Mouse (Mus musculus) cerebellum, postnatal 4 days (tissue): ENCODE data around the gene Rbm42.

Source experiments
- DNase-seq, 2 experiments: peaks; one replicate each; pipeline ENCODE4 v3.0.0; 2022; ENCODE audit warnings: low spot score in 2 of 2, mixed read lengths in 1 of 2

Rbm42 gene

DNA sequence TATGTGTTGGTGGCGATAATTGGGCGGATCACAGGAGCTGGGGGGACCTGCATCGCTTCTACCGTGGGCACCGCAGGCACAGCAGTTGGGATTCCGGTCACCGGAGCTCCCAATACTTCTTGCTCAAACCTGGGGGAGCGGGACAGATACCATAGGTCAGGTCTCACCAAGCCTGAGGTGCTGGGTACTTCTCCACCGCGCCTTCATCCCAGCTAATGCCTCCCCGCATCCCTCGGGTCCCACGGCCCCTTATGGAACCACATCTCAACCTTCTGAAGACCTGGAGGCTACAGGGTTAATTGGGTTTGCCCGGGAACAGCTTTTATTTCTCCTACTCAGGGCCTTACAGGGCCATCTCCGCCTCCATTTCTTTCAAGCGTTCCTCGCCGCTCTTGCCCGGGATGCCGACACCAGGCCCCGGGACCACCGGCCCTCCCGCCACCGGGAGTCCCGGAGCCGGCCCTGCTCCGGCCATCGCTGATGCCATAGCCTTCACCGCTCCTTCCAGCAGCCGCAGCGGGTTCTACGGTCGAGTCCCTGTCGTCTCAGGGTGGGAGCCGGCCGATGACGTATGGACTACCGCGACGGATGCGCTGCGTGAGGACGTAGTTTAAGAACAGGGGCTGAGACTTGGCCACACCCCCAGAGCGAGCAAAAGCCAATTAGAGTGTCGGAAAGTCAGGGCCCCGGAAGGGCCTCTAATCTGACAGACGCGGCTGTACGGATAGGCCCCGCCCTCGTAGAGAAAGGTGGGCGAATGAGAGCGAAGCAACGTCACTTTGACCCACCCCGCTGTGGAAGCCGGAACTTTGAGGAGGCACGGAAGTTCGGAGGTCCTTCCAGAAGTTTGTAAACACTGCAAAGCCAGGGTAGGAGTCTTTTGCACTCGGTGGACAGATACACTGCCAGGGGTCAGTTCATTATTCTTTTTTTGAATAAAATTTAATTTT, at the start of gene Rbm42:
Gene Rbm42, minus strand, starts transcription at position 727 of the 950 bp plus-strand sequence.
- DNase-seq: peak; percentile 85 to 95

DNA sequence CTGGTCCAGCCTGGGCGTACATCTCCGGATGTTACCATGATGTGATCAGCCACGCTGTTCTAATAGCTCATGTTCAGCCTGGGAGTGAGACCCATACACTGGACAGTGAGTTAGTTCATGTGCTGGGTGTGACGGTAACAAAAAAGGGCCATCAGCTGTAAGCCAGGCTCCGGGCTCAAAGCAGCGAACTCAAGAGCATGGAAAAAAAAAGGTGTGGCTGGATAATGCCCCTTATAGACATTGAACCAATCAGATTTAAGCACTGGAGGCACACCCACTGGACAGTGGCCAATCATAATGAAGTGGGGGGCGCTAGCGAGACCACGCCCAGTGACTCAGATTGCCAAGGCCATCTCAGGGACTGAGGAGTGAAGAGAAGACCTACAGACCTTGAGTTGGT, 48.5 kb upstream of the Rbm42 start, which contains the start of gene 2200002J24Rik:
Gene 2200002J24Rik, plus strand, starts transcription at position 338 of the 400 bp plus-strand sequence.
- no peak for DNase-seq

DNA sequence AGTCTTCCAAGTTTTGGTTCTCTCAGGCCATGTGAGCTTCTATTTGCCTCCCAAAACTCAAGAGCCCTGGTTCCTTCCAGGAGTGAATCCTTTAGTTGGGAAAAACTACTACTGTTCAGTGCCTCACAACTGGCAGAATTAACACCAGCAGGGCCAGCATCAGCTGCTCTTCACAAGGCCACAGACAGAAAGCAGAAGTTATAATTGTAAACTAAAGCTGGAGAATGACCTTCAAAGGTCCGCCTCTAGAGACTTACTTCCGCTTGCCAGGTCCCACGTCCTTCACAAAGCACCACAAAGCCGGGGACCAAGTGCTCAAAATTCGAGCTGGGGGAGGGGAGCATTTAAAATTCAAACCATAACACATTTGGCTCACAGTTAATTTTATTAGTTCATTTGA, 48.0 kb upstream of the Rbm42 start:
- no peak for DNase-seq

DNA sequence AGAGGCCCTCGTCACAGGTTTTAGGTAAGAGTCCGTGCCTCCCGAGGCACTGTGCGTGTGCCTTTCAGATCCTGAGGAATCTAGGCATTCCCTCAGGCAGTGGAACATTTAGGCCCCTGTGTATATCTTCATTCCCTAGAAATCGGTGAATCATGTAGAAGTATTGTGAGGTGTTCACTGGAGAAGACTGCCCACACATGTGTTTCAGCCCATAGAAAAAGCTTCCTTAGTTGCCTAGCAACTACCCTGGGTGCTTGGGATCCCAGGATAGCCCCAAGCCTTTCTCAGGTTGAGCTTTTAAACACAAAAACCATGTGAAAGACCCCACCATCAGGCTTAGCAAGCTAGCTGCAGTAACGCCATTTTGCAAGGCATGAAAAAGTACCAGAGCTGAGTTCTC, 38.2 kb upstream of the Rbm42 start:
- no peak for DNase-seq

DNA sequence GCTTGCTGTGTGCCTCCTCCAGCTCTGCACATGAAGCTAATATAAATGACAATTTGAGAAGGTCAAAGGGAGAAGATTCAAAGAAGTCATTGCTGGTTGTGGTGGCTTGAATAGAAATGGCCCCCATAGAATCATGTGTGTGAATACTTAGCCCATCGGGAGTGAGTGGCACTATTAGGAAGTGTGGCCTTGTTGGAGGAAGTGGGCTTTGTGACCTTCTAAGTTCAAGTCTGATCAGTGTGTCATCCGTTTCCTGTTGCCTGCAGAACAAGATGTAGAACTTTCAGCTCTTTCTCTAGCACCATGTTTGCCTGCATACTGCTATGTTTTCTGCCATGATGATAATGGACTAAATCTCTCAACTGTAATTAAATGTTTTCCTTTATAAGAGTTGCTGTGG, 33.3 kb upstream of the Rbm42 start:
- no peak for DNase-seq

DNA sequence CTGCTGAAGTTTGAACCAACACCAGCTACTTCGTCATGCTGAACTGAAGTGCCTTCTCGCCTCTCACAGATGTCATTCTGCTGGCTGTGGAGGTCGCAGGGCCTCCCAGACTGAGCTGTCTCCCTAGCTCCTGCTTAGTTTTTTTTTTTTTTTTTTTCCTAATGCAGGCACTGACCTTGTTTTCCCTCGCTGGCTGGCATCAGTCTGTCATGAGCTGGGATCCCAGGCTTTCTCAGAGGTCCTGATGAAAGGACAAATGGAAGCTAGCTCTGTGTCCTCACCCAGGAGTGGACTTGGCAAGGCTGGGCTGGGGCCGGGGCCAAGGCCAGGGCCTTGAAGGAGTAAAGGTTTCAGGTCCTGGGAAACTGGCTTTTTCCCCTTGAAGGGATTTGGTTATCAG, 31.8 kb upstream of the Rbm42 start:
- no peak for DNase-seq

DNA sequence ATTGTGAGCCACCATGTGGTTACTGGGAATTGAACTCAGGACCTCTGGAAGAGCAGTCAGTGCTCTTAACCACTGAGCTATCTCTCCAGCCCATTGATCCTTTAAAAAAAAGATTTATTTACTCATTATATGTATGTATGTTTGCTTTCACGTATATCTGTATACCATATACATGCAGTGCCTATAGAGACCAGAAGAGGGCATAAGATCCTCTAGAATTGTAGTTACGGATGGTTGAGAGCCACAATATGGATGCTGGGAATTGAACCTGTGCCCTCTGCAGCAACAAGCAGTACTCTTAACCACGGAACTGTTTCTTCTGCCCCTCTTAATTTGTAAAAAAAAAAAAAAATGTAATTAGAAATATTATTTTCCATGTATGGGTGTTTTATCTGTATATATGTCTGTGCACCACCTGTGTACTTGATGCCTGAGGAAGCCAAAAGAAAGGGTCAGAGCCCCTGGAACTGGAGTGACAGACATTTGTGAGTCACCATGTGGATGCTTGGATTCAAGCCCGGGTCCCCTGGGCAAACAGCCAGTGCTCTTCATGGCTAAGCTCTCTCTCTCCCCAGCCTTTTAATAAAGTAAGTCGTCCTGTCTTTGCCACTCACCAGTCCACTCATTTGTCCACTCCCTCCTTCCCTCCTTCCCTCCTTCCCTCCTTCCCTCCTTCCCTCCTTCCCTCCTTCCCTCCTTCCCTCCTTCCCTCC, 28.3 kb upstream of the Rbm42 start:
- peak in 1 of 2 experiments; percentile 71 for DNase-seq

DNA sequence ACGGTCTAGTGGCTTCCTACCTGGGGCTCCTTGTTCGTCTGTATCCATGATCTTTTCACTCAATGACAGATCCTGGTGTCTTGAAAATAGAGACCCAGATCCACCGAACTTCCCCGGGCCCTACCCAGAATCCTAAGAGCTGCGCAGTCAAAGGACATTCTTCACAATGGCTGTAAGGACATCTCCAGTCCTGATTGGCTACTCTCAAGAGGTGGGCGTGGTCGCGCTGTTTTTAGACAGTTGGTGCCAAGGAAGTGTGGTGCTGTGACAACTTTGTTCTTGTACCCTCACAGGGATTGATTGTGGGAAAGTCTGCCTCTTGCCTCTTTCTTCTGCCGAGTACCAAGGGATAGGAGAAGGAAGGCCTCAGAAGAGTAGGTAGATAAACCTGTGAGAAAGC, 21.4 kb upstream of the Rbm42 start, which contains the start of gene Pmis2:
Gene Pmis2, minus strand, starts transcription at position 126 of the 400 bp plus-strand sequence.
- no peak for DNase-seq

DNA sequence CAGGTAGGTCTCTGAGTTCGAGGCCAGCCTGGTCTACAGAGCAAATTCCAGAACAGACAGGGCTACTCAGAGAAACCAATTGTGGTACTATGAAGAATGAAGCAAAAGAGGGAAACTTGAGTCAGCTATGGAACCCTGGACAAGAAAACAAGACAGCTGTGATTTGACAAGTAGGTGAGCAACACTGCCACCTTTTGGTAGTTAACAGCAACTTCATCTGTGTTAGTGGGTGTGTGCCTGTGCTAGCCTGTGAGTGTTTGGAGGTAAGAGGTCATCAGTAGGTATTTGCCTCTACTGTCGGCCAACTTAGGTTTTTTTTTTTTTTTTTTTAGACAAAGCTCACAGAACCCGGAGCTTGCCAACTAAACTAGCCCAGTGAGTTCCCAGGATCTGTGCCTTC, 19.1 kb upstream of the Rbm42 start:
- no peak for DNase-seq

DNA sequence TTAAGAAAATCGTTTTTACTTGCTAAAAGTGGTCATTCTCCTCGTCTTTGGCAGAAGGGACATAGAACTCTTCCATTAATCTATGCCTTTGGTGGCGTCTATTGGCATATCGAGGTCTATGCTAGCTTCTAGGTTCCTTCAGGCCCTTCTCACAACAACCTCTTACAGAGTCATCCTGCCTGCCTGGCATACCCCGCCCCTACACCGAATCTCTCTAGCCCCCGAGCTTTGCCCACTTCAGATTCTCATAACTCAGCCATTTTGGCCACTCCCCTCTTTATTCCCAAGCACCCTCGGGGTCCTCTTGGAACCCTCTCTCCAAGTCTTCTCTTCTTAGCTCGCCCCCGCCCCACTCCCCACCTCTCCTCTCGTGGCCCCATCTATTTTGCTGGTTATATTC, 15.2 kb upstream of the Rbm42 start:
- DNase-seq: peak in 1 of 2 experiments; percentile 12

DNA sequence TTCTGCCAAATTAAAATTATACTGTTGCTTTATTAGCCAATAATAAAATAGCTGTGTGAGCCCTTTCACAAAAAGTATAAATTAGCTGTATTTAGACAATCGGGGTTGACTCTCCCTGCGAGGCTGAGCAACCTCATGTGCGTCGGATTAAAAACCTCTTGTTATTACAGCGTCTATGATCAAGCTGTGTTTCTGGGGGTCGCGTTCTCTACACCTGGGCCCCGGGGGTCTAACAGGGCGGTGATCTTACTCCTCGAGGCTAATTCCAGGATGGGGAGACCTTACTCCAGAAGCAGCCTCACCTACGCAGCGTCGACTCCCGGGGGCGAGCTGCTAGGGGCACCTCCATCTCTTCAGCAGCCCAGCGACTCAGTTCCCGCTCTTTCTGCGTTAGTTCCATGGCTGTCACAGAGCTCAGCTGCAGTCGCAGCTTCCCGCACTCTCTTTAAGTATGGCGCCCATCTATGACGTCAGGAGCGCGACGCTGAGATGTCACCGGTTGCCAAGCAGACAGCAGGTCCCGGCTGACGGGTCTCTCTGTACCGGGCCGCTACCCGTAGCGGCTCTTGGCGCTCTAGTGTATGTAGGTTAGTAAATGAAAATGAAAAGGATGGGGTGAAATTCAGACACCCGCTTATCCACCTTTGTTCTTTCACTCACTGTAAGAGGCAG, 14.5 kb upstream of the Rbm42 start, which contains the start of gene Haus5:
Gene Haus5, minus strand, starts transcription at position 466 of the 672 bp plus-strand sequence.
- DNase-seq: peak; percentile 81 to 93

DNA sequence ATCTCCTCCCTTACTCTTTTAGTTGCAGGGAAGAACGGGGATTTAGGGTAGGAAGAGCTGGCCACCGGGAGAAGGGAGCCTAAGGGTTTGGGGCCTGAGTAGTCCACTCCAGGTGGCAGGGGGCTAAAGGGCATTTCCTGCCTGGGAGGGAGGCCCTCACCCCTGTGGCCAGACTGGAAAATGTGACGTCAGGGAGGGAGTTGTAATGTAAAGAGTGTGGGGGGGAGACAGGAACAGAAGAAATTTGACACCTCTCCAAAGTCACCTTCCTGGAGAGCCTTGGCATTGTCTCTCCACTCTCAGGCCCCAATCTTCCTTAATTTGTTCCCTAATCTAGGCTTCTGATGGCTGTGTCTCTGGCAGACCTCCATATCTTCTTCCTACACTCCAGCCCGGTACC, 11.0 kb downstream of the Rbm42 start:
- DNase-seq: no peak

DNA sequence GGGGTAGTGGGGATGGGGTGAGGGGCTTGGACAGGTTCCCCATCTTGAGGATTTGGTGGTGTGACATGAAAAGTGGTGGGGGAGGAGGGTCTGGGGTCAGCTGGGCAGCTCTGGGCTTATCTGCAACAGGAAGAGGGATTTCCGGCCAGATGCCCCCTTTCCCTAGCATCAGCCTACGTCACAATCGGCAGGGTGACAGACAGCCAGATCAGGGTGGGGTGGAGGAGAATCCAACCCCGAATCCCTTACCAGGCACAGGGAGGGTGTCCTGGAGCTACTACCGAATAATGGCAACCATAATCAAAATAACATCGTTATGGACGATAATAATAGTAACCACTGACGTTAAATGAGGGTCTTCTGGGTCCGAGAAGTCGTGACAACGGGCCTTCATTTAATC, 13.7 kb downstream of the Rbm42 start:
- no peak for DNase-seq

DNA sequence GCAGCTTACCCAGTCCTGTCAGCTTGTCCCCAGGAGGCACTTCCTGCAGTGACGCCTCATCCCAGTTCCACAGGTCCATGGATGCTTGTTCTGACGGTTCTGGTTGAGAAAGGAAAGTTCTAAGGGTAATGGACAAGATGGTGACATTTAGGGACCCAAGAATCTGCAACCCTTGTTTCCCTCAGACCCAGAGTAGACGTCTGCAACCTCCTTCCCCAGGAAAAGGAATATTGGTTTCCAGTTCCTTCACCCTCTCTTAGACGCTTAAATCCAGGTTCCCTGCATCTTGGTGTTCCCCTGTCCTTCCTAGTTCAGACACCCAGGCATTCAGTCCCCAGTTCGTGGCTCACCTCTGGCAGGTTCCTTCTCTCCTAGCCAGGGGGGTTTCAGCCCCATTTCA, 14.4 kb downstream of the Rbm42 start, which contains the start of gene Etv2:
Gene Etv2, minus strand, starts transcription at position 101 of the 400 bp plus-strand sequence.
- DNase-seq: no peak

DNA sequence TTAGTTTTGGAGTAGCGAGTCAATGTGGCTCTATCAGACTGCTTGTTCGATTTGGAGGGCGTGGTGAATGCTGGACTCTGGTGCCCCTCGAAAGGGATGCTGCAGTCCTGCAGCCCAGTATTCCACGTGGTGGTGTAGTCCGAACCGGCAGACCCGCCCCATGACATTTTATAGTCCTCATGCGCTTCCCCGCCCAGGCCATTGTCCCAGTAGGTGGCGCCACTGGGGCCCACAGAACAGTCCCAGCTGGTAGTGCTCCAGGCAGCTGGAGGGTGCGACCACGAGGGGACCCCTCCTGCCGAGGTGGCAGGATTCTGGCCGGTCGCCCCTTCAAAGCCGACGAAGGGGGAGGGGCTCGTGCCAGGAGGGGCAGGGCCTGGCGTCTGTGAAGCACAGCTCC, 15.5 kb downstream of the Rbm42 start:
- peak; percentile 46 to 72 for DNase-seq

DNA sequence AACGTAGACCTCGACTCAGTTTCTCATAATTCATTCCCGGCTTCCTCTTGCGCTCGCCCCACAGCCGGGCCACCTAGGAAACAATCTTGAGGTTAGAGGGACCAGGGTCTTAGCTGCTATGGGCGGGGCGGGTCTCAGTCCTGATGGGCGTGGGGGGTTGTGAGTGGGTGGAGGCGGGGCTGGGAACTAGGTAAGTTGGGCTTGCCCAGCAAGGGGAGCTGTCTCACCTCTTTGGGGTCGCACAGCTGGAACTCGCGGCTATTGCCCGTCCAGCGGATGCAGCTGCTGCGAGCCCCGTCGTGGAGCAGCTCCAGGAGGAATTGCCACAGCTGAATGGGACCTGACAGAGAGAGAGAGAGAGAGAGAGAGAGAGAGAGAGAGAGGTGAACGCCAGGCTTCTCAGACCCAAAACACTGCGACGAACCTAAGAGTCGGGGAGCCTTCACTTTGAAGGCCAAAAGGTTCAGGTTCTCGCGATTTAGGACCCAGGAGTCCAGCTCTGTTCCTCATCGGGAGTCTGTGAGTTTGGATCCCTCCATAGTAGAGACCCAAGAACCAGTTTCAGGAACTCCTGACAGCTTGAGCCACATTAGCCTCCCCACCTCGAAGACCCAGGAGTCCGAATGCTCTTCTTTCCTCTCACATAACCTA, 16.2 kb downstream of the Rbm42 start:
- DNase-seq: no peak

DNA sequence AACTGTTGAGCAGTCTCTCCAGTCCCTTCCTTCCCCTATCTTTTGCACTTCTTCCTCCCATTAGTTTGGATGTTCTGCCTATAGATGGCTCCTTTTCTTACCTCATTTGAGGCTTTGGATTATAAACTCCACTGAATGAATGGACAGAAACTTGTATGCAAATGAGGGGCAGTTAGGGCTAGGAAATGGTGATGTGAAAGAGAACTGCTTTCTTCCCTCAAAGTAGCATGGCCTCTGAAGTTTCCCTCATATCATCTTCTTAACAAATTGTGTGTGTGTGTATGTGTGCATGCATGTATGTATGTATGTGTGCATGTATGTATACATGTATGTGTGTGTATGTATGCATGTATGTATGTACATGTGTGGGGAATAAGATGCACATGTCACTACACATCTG, 21.1 kb downstream of the Rbm42 start:
- DNase-seq: no peak

DNA sequence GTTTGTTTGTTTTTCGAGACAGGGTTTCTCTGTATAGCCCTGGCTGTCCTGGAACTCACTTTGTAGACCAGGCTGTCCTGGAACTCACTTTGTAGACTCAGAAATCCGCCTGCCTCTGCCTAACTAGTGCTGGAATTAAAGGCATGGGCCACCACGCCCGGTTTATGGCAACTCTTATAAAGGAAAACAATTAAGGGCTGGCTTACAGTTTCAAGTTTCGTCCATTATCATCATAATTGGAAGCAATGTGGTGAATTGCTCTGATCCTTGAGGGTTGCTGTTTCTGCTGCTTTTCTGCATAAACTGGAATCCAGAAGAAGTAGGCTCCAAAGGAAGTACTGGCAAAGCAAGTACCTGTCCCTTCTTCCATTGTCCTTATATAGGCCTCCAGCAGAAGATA, 23.5 kb downstream of the Rbm42 start:
- no peak for DNase-seq

DNA sequence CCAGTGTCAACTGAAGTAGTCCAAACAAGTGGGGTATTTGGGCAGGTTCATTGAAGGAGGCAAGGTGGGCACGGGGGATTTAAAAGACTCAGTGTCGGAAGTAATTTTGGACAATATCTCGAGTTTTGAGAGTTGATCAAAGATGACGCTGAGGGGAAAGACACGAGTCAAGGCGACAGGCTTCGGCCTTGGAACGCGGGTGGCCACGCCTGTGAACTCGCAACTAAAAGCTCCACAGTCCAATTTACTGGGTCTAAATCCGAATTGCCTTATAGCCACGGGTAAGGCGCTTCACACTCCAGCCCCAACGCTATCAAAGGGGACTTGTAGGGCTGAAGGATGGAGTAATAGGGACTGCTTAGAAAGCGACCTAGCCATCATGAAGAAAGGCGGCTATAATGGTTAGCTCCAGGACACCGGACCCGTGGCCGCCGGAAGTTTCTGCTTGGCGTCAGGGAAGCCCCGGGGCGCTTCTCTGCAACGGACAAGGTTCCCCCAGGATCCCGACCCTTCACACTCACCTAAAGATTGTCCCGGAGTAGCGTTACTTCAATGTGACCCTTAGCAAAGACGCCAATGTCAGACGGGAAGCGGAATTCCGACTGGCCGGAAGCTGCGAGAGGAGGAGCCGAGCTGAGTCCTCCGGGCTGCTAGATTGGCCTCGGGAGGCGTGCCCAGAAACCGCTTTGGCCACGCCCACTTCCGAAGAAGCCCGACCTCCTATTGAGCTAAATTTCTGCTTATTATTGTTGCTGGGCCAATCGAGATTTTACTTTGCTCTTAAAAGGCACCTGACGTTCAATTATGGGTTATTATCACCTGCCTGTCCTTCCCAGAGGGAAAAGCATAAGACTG, 24.4 kb downstream of the Rbm42 start, which contains the start of gene Cox6b1:
Gene Cox6b1, minus strand, starts transcription at position 622 of the 855 bp plus-strand sequence.
- DNase-seq: peak; percentile 51 to 75

DNA sequence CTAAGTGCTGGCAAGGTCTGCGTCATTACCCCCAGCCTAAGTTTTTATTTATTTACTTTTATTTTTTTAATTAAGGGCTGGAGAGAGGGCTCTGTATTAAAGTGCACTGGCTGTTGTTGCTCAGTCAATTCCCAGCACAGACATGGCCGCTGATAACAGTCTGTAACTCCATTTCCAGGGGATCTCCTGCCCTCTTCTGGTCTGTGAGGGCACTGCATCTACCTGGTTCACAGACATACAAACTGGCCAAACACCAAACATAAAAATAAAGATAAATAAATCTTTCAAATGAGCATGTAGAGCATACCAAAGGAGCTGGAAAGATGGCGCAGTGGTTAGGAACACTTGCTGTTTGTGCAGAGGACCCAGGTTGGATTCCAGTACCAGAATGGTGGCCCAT, 30.9 kb downstream of the Rbm42 start:
- DNase-seq: peak in 1 of 2 experiments; percentile 31
